Mouse (Mus musculus) myocyte (in vitro differentiated cells): Measurements from ENCODE around the gene Ccnb1.

Experiments used
- CEBPB ChIP-seq: IDR thresholded peaks from 2 replicates; pipeline ENCODE4 v1.6.1; 2011; ENCODE audit warnings: mild to moderate bottlenecking, moderate library complexity; ENCODE audit not compliant: poor library complexity, insufficient read depth, severe bottlenecking
- E2F4 ChIP-seq: IDR thresholded peaks from one replicate; pipeline ENCODE4 v1.6.1; 2011; ENCODE audit warnings: mild to moderate bottlenecking, control low read depth, moderate library complexity; ENCODE audit not compliant: insufficient read depth
- MAX ChIP-seq: IDR thresholded peaks from one replicate; pipeline ENCODE4 v1.6.1; 2011; ENCODE audit warnings: low read depth, mild to moderate bottlenecking, control low read depth
- MYOD1 ChIP-seq, 3 experiments: IDR thresholded peaks; one replicate each; pipeline ENCODE4 v1.6.1; 2011; ENCODE audit warnings: control low read depth in 2 of 3, low read depth in 2 of 3, mild to moderate bottlenecking in 2 of 3, moderate library complexity in 1 of 3; ENCODE audit not compliant: insufficient read length in 2 of 3, control insufficient read depth in 1 of 3
- POLR2A ChIP-seq: IDR thresholded peaks from one replicate; pipeline ENCODE4 v1.6.1; 2011; ENCODE audit warnings: low read depth, mild to moderate bottlenecking, control low read depth, moderate library complexity; ENCODE audit not compliant: insufficient read length
- TCF12 ChIP-seq: IDR thresholded peaks from one replicate; pipeline ENCODE4 v1.6.1; 2011; ENCODE audit warnings: mild to moderate bottlenecking, control low read depth; ENCODE audit not compliant: poor library complexity, insufficient read depth, severe bottlenecking
- TCF3 ChIP-seq: IDR thresholded peaks from one replicate; pipeline ENCODE4 v1.6.1; 2011; ENCODE audit warnings: low read depth, control low read depth; ENCODE audit not compliant: insufficient read length
- USF1 ChIP-seq: IDR thresholded peaks from one replicate; pipeline ENCODE4 v1.6.1; 2011; ENCODE audit warnings: low read depth, mild to moderate bottlenecking, control low read depth, moderate library complexity

DNA sequence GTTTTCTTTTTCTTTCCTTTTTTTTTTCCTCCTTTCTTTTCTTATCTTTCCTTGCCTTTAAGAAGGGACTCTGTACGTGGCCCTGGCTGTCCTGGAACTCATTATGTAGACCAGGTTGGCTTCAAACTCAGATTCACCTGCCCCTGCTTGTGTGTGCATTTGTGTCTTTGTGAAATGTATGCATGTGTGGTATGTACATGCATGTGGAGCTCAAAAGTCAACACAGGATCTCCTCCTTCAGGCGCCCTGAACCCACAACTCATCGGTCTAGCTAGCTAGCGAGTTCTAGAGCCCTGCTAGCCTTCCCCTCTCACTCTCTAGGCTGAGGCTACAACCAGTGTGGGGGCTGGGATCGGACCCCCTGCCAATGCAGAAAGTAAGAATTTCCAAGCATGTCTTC is 43.5 kb downstream of the Ccnb1 start:
- TF ChIP-seq MAX = no peak
- TF ChIP-seq POLR2A = no peak
- no peak for TF ChIP-seq TCF12
- no peak for TF ChIP-seq E2F4
- no peak for TF ChIP-seq USF1
- TF ChIP-seq TCF3 = no peak
- no peak for TF ChIP-seq MYOD1 (IDR thresholded peaks at IDR 0.05; ENCODE audit: control insufficient read depth in 1 of 3, insufficient read length in 2 of 3, low read depth in 2 of 3)
- TF ChIP-seq CEBPB = no peak
